Mouse (Mus musculus): ENCODE measurements around the gene Gje1. TPM values are rescaled to one million over a fixed set of nuclear protein-coding genes. Genes with fewer than 3 reads are reported as not detected.

The Gje1 gene
- not detected in 2 replicates for polyA plus RNA-seq (2015; fragmentation: Nextera tagmentation; extraction: Ambion mirVana)

GRCm38 (mm10) chr10:14718114-14718513, at the start of gene Gje1:
TSS of gene Gje1 (minus strand) at chr10:14718214.

GRCm38 (mm10) chr10:14705072-14706066, 12.6 kb downstream of the Gje1 start, which contains the start of the genes Vta1 and Nmbr:
TSS of gene Vta1 (minus strand) at chr10:14705560.
TSS of gene Nmbr (plus strand) at chr10:14705591.

Other genes starting within 250 kb of the Gje1 start
- gene Adgrg6, start 172.6 kb downstream of the Gje1 start, polyA plus RNA-seq (2015; fragmentation: Nextera tagmentation; extraction: Ambion mirVana) = 0.46 and 0.75 TPM in 2 replicates
- gene Vta1, start 12.7 kb downstream of the Gje1 start, polyA plus RNA-seq (2015; fragmentation: Nextera tagmentation; extraction: Ambion mirVana) = 59.7 and 61.7 TPM in 2 replicates
- gene Nmbr, start 12.6 kb downstream of the Gje1 start, polyA plus RNA-seq (2015; fragmentation: Nextera tagmentation; extraction: Ambion mirVana) = 0.19 TPM in 1 of 2 replicates, not detected in the other

Measured in spleen, postnatal 0 days (tissue).